In genomic region chr2:131093577-131093976, GRCm38 (mm10) we compare ENCODE assay signal across 22 mouse cellular contexts. TPM values are rescaled to one million over a fixed set of nuclear protein-coding genes. Genes with fewer than 3 reads are reported as not detected.
DNase-seq lines count a peak whose midpoint lies in the region.
"Had no signal": no experiment of that assay in that cellular context is flagged by ENCODE, and none has a peak within 500 bp of the region (broad histone marks: within the 10 kb centered on the region; RNA-seq: fewer than 3 reads in every experiment).

No protein-coding gene starts in this region.

- DNase-seq in gastrocnemius, postnatal 10 days = peak; percentile 2
- DNase-seq in gastrocnemius, postnatal 25 days = no peak
- peak; percentile 0 for DNase-seq in heart, postnatal 14 days
- DNase-seq in heart, adult 8-10 months (ENCODE audit: low spot score) = no peak
- DNase-seq in lung, postnatal 10 days = peak; percentile 0
- DNase-seq in lung, postnatal 36 days = no peak
- DNase-seq in adipocyte (ENCODE audit: low spot score) = peak; percentile 28
- DNase-seq: adrenal gland, adult 2 months; adrenal gland, postnatal 10 days; adrenal gland, postnatal 25 days; B cell, adult 2 months; cerebellum, adult 11 months; cerebellum, adult 18-20 months; cerebellum, adult 8-10 months; cerebellum, adult 9-11 months; cerebellum, postnatal 14 days; cerebellum, postnatal 36 days; embryo, embryonic 11 days had no signal

- intact Hi-C loops in heart, postnatal 14 days (cut with DNase I) = no loop called here

RNA-seq across cellular contexts. Expression of gene Siglec1, which starts 7.0 kb away (rescaled TPM):
- total RNA-seq in gastrocnemius, postnatal 10 days (2021) = 1 to 10 TPM; 1.2 to 1.4 TPM
- 1 to 10 TPM in 1 of 2 experiments, under 1 TPM in 1; 0.64 to 1.2 TPM for total RNA-seq in gastrocnemius, postnatal 25 days (2021)
- total RNA-seq in heart, postnatal 14 days (2021) = 1 to 10 TPM; 1.3 to 1.5 TPM
- total RNA-seq in heart, adult 8-10 months (2022) = 1 to 10 TPM in 3 of 4 experiments, under 1 TPM in 1; 0.98 to 2.4 (median 1.5) TPM
- total RNA-seq: CH12.LX had no signal

RNA-seq across cellular contexts. Expression of gene Adam33, which starts 30.0 kb away (rescaled TPM):
- 1 to 10 TPM; 3.7 to 5.9 TPM for total RNA-seq in gastrocnemius, postnatal 10 days (2021)
- total RNA-seq in gastrocnemius, postnatal 25 days (2021) = 1 to 10 TPM; 1.7 to 4.7 TPM
- 1 to 10 TPM; 1.1 to 3.0 TPM for total RNA-seq in heart, postnatal 14 days (2021)
- 1 to 10 TPM; 1.1 to 1.9 (median 1.7) TPM for total RNA-seq in heart, adult 8-10 months (2022)
- total RNA-seq: common myeloid progenitor, adult 5-6 weeks had no signal

RNA-seq across cellular contexts. Expression of gene Hspa12b, which starts 33.5 kb away (rescaled TPM):
- total RNA-seq in gastrocnemius, postnatal 10 days (2021) = 10 to 100 TPM; 18.3 to 25.0 TPM
- total RNA-seq in gastrocnemius, postnatal 25 days (2021) = 10 to 100 TPM; 14.5 to 16.6 TPM
- total RNA-seq in heart, postnatal 14 days (2021) = 10 to 100 TPM; 42.9 to 48.2 TPM
- total RNA-seq in heart, adult 8-10 months (2022) = 10 to 100 TPM; 21.5 to 33.7 (median 31.0) TPM

RNA-seq across cellular contexts. Expression of gene Gm11037, which starts 39.7 kb away (rescaled TPM):
- total RNA-seq in gastrocnemius, postnatal 10 days (2021) = not detected
- not detected for total RNA-seq in gastrocnemius, postnatal 25 days (2021)
- not detected for total RNA-seq in heart, postnatal 14 days (2021)
- not detected for total RNA-seq in heart, adult 8-10 months (2022)
- total RNA-seq: adrenal gland, adult 2 months; adrenal gland, postnatal 10 days; adrenal gland, postnatal 25 days; adrenal gland, postnatal 4 days; CH12.LX; common myeloid progenitor, adult 5-6 weeks; G1E had no signal

RNA-seq across cellular contexts. Expression of gene Gfra4, which starts 50.7 kb away (rescaled TPM):
- 1 to 10 TPM; 4.5 to 8.6 TPM for total RNA-seq in gastrocnemius, postnatal 10 days (2021)
- 1 to 10 TPM; 1.8 to 3.2 TPM for total RNA-seq in gastrocnemius, postnatal 25 days (2021)
- 1 to 10 TPM; 5.1 to 8.0 TPM for total RNA-seq in heart, postnatal 14 days (2021)
- total RNA-seq in heart, adult 8-10 months (2022) = 10 to 100 TPM in 1 of 4 experiments, 1 to 10 TPM in 3; 7.4 to 13.3 (median 9.0) TPM
- total RNA-seq: CH12.LX; common myeloid progenitor, adult 5-6 weeks; G1E had no signal

Comparison
In these comparisons a context has a peak if more than half of its experiments do, and no peak if none do; other contexts are left out.
1. DNase-seq: peak in gastrocnemius, postnatal 10 days (single experiment), heart, postnatal 14 days (2 of 2), lung, postnatal 10 days (single experiment) and adipocyte (single experiment); none in gastrocnemius, postnatal 25 days (single experiment), heart, adult 8-10 months (single experiment) and lung, postnatal 36 days (single experiment).